ENCODE assay signal across 9 mouse cellular contexts in the genomic region with DNA sequence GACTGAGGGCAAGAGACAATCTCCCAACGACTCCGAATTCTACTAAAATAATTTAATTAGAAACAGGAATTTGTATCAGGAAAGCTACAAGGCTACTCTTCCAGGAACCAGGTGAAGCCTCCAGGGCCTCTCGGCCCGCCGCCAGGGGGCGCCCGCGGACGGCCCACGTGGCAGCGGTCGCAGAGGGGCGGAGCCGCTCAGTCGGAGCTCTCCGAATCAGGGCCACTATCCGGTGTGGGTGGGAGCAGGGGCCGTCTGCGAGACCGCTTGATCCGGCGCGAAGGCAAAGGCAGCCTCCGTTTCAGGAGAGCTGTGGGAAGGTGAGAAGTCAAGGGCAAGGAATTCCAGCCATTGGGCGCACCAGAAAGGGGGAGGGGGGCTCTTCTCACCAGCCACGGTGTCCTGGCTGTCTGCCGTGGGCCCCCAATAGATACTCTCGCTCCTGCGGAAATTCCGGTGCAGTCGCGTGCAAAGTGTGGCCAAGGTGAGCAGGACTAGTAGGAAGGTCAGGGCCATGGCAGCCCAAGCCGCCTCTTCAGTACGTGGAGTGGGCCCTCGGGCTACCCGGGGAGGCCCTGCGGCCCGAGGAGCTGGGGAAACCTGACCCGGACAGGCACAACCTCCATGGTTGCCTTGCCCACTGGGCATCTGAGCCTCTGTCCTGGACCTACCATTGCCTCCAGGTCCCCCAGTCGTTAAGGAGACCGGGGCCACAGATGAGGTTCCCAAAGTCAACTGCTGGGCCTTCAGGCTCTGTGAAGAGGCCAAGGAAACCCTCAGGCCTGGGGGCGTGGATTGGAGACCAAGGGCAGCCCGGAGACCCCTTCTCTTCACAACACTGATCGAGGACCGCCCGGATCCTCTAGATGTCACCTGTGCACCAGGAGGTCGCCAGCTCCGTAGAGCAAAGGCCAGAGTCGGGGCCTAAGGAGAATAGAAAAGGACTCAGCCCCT. TPM values are rescaled to one million over a fixed set of nuclear protein-coding genes. Genes with fewer than 3 reads are reported as not detected.
DNase-seq lines count a peak whose midpoint lies in the region; ATAC-seq and TF ChIP-seq lines count a peak whose summit lies in the region.
"Had no signal": no experiment of that assay in that cellular context is flagged by ENCODE, and none has a peak within 500 bp of the region (broad histone marks: within the 10 kb centered on the region; RNA-seq: fewer than 3 reads in every experiment).

No protein-coding gene starts in this region.

- H3K79me2 ChIP-seq in CH12.LX (replicated peaks; ENCODE audit: control insufficient read depth, extremely low read depth, insufficient read depth, poor library complexity, severe bottlenecking) = no peaks in the 10 kb centered on the region

- H3K4me2 ChIP-seq in CH12.LX (ENCODE audit: insufficient read depth, low read depth, poor library complexity, severe bottlenecking) = peak overlapping the region; percentile 81
- H3K4me2 ChIP-seq in heart, embryonic 13.5 days = peak overlapping the region; percentile 76
- H3K4me2 ChIP-seq in kidney, embryonic 16.5 days (replicated peaks; ENCODE audit: low read depth, low read length) = peak overlapping the region; percentile 84
- H3K4me2 ChIP-seq in neural tube, embryonic 15.5 days = peak overlapping the region; percentile 61

- peak overlapping the region; percentile 45; the same call in 1 of the 2 replicates for H3K9ac ChIP-seq in CH12.LX (ENCODE audit: insufficient read depth, low read depth)
- peak overlapping the region; percentile 81 for H3K9ac ChIP-seq in heart, embryonic 13.5 days
- peak overlapping the region; percentile 67 for H3K9ac ChIP-seq in kidney, embryonic 16.5 days (replicated peaks; ENCODE audit: low read length)
- peak overlapping the region; percentile 30 for H3K9ac ChIP-seq in neural tube, embryonic 15.5 days (replicated peaks)

- peak; percentile 88 to 98 for TF ChIP-seq CTCF in CH12.LX (conservative IDR thresholded peaks at IDR 0.05 in 1 of 2, IDR thresholded peaks at IDR 0.05 in 1 of 2; ENCODE audit: low read depth in 2 of 2, low read length in 2 of 2)
- TF ChIP-seq CTCF in lung, adult 2 months (IDR thresholded peaks at IDR 0.05; ENCODE audit: insufficient read depth, low read length) = peak; percentile 40

- in situ Hi-C loops in CH12.LX (cut with MboI; ENCODE audit: low pct_ligation_motif_present, low pct_unique_long_range_greater_than_20kb, low sequenced_read_pairs) = no loop called here

- 18% methylated on average over 49 of the region's 49 CpGs for WGBS in heart, embryonic 13.5 days
- 15% methylated on average over 49 of the region's 49 CpGs for WGBS in kidney, embryonic 16.5 days
- 23% methylated on average over 49 of the region's 49 CpGs for WGBS in lung, adult 2 months
- 21% methylated on average over 49 of the region's 49 CpGs for WGBS in neural tube, embryonic 15.5 days

- TF ChIP-seq POLR2A in CH12.LX (IDR thresholded peaks at IDR 0.05; ENCODE audit: low read depth, low read length) = peak; percentile 75
- no peak for TF ChIP-seq POLR2A in lung, adult 2 months (IDR thresholded peaks at IDR 0.05; ENCODE audit: borderline replicate concordance, extremely low read depth, low read depth, low read length)

- no peaks in the 10 kb centered on the region for H3K27me3 ChIP-seq in CH12.LX (replicated peaks)
- peaks cover 4% of the 10 kb centered on the region for H3K27me3 ChIP-seq in erythroblast, embryonic 14.5 days (ENCODE audit: control insufficient read depth)
- H3K27me3 ChIP-seq in heart, embryonic 13.5 days (replicated peaks) = no peaks in the 10 kb centered on the region
- no peaks in the 10 kb centered on the region for H3K27me3 ChIP-seq in kidney, embryonic 16.5 days (ENCODE audit: insufficient read depth, low read length)
- H3K27me3 ChIP-seq in neural tube, embryonic 15.5 days (replicated peaks) = no peaks in the 10 kb centered on the region; the same call in 1 of the 2 replicates

- no peaks in the 10 kb centered on the region for H3K9me3 ChIP-seq in CH12.LX (replicated peaks; ENCODE audit: low read length)
- no peaks in the 10 kb centered on the region for H3K9me3 ChIP-seq in erythroblast, embryonic 14.5 days (ENCODE audit: control insufficient read depth, low read length)
- no peaks in the 10 kb centered on the region for H3K9me3 ChIP-seq in heart, embryonic 13.5 days
- no peaks in the 10 kb centered on the region for H3K9me3 ChIP-seq in kidney, embryonic 16.5 days (ENCODE audit: low read length)
- H3K9me3 ChIP-seq in neural tube, embryonic 15.5 days (replicated peaks) = no peaks in the 10 kb centered on the region

- peak overlapping the region; percentile 25 to 55 (median 40) for H3K4me3 ChIP-seq in CH12.LX (replicated peaks in 1 of 3; ENCODE audit: low read depth in 2 of 3, low read length in 2 of 3, poor library complexity in 1 of 3)
- H3K4me3 ChIP-seq in erythroblast, embryonic 14.5 days (replicated peaks) = peak overlapping the region; percentile 45
- H3K4me3 ChIP-seq in heart, embryonic 13.5 days = peak overlapping the region; percentile 53
- peak overlapping the region; percentile 45 for H3K4me3 ChIP-seq in kidney, embryonic 16.5 days (ENCODE audit: low read length)
- peak overlapping the region; percentile 64 for H3K4me3 ChIP-seq in lung, adult 2 months (replicated peaks; ENCODE audit: extremely low read depth, low read depth, low read length)
- H3K4me3 ChIP-seq in neural tube, embryonic 15.5 days (replicated peaks) = peak overlapping the region; percentile 35

- H3K27ac ChIP-seq in CH12.LX (ENCODE audit: insufficient read depth, low read depth) = no peak overlapping the region
- H3K27ac ChIP-seq in heart, embryonic 13.5 days (replicated peaks) = peak overlapping the region; percentile 56
- H3K27ac ChIP-seq in kidney, embryonic 16.5 days (ENCODE audit: low read length) = peak overlapping the region; percentile 44; the same call in 1 of the 2 replicates
- no peak overlapping the region for H3K27ac ChIP-seq in neural tube, embryonic 15.5 days (replicated peaks)

- ATAC-seq in heart, embryonic 13.5 days (ENCODE audit: extremely low read depth, insufficient number of reproducible peaks, low FRiP score, low TSS enrichment) = peak; percentile 53; the same call in 1 of the 2 replicates
- ATAC-seq in kidney, embryonic 16.5 days (ENCODE audit: low FRiP score, low TSS enrichment) = peak; percentile 60
- ATAC-seq in neural tube, embryonic 15.5 days (ENCODE audit: low FRiP score) = peak; percentile 60

- TF ChIP-seq EP300 in CH12.LX (IDR thresholded peaks at IDR 0.05; ENCODE audit: low read length) = no peak

- peaks cover 43 to 73% of the 10 kb centered on the region in 2 experiments for H3K36me3 ChIP-seq in CH12.LX (replicated peaks in 1 of 2; ENCODE audit: control insufficient read depth in 1 of 2, insufficient read depth in 1 of 2, low read length in 1 of 2)
- peaks cover 44% of the 10 kb centered on the region for H3K36me3 ChIP-seq in erythroblast, embryonic 14.5 days (ENCODE audit: control insufficient read depth)
- peaks cover 67% of the 10 kb centered on the region for H3K36me3 ChIP-seq in heart, embryonic 13.5 days
- H3K36me3 ChIP-seq in kidney, embryonic 16.5 days (ENCODE audit: insufficient read depth, low read length) = peaks cover 36% of the 10 kb centered on the region
- H3K36me3 ChIP-seq in neural tube, embryonic 15.5 days = peaks cover 42% of the 10 kb centered on the region

- peak; percentile 70 for TF ChIP-seq RAD21 in CH12.LX (IDR thresholded peaks at IDR 0.05; ENCODE audit: low read depth, low read length)

- dilution Hi-C loops in CH12.LX (cut with MboI; ENCODE audit: extremely low pct_ligation_motif_present, extremely low pct_unique_long_range_greater_than_20kb, low sequenced_read_pairs) = no loop called here

- DNase-seq in CH12.LX (ENCODE audit: extremely low read depth) = peak; percentile 81
- DNase-seq in brain, adult 2 months (ENCODE audit: low read depth, low spot score) = peak; percentile 83
- DNase-seq in lung, adult 2 months = peak; percentile 80
- DNase-seq in testis, postnatal 14 days (ENCODE audit: low spot score) = peak; percentile 85

- H3K4me1 ChIP-seq in CH12.LX (ENCODE audit: control insufficient read depth in 1 of 2, insufficient read depth in 2 of 2) = peaks cover 10 to 30% of the 10 kb centered on the region in 2 experiments
- peaks cover 26% of the 10 kb centered on the region for H3K4me1 ChIP-seq in erythroblast, embryonic 14.5 days (ENCODE audit: control insufficient read depth)
- peaks cover 26% of the 10 kb centered on the region for H3K4me1 ChIP-seq in heart, embryonic 13.5 days
- peaks cover 24% of the 10 kb centered on the region for H3K4me1 ChIP-seq in kidney, embryonic 16.5 days (ENCODE audit: insufficient read depth, low read length)
- H3K4me1 ChIP-seq in lung, adult 2 months (ENCODE audit: control insufficient read depth, insufficient read depth, low read length) = peaks cover 17% of the 10 kb centered on the region
- peaks cover 18% of the 10 kb centered on the region for H3K4me1 ChIP-seq in neural tube, embryonic 15.5 days

RNA-seq across cellular contexts. Expression of a gene that starts 6.6 kb away (rescaled TPM):
- 0.38 and 0.63 TPM in 2 replicates for total RNA-seq in CH12.LX (2012; rRNA removed)
- total RNA-seq in CH12.LX (2014; rRNA removed) = 0.08 and 0.11 TPM in 2 replicates
- polyA plus RNA-seq in CH12.LX (2012; ENCODE audit: insufficient read length, low read depth) = 0.23 and 0.38 TPM in 2 replicates
- polyA plus RNA-seq in erythroblast, embryonic 14.5 days (2012) = 0.01 TPM in 2 replicates
- polyA plus RNA-seq in heart, embryonic 13.5 days (2015; fragmentation: Nextera tagmentation; extraction: Ambion mirVana) = 1.1 and 1.6 TPM in 2 replicates
- polyA plus RNA-seq in kidney, embryonic 16.5 days (2015; fragmentation: Nextera tagmentation; extraction: Ambion mirVana) = 2.0 and 2.2 TPM in 2 replicates
- polyA plus RNA-seq in lung, adult 2 months (2012; rRNA removed) = 3.8 and 5.9 TPM in 2 replicates
- polyA plus RNA-seq in neural tube, embryonic 15.5 days (2015; fragmentation: Nextera tagmentation; extraction: Ambion mirVana) = 2.1 and 3.4 TPM in 2 replicates

RNA-seq across cellular contexts. Expression of a gene that starts 7.4 kb away (rescaled TPM):
- total RNA-seq in CH12.LX (2012; rRNA removed) = 11.1 and 12.8 TPM in 2 replicates
- total RNA-seq in CH12.LX (2014; rRNA removed) = 6.4 and 6.7 TPM in 2 replicates
- polyA plus RNA-seq in CH12.LX (2012; ENCODE audit: insufficient read length, low read depth) = 12.6 and 14.9 TPM in 2 replicates
- polyA plus RNA-seq in erythroblast, embryonic 14.5 days (2012) = 1.3 and 2.4 TPM in 2 replicates
- 23.5 and 27.7 TPM in 2 replicates for polyA plus RNA-seq in heart, embryonic 13.5 days (2015; fragmentation: Nextera tagmentation; extraction: Ambion mirVana)
- 34.1 and 36.1 TPM in 2 replicates for polyA plus RNA-seq in kidney, embryonic 16.5 days (2015; fragmentation: Nextera tagmentation; extraction: Ambion mirVana)
- polyA plus RNA-seq in lung, adult 2 months (2012; rRNA removed) = 31.8 and 41.5 TPM in 2 replicates
- polyA plus RNA-seq in neural tube, embryonic 15.5 days (2015; fragmentation: Nextera tagmentation; extraction: Ambion mirVana) = 15.3 and 20.3 TPM in 2 replicates

RNA-seq across cellular contexts. Expression of a gene that starts 10.7 kb away (rescaled TPM):
- 0.13 TPM in 1 of 2 replicates, not detected in the other for total RNA-seq in CH12.LX (2012; rRNA removed)
- total RNA-seq in CH12.LX (2014; rRNA removed) = 0.30 TPM in 1 of 2 replicates, not detected in the other
- polyA plus RNA-seq in CH12.LX (2012; ENCODE audit: insufficient read length, low read depth) = 0.17 and 0.53 TPM in 2 replicates
- polyA plus RNA-seq in erythroblast, embryonic 14.5 days (2012) = not detected in 2 replicates
- 0.11 TPM in 1 of 2 replicates, not detected in the other for polyA plus RNA-seq in heart, embryonic 13.5 days (2015; fragmentation: Nextera tagmentation; extraction: Ambion mirVana)
- polyA plus RNA-seq in kidney, embryonic 16.5 days (2015; fragmentation: Nextera tagmentation; extraction: Ambion mirVana) = not detected in 2 replicates
- polyA plus RNA-seq in lung, adult 2 months (2012; rRNA removed) = 0.08 TPM in 1 of 2 replicates, not detected in the other
- 0.15 and 0.40 TPM in 2 replicates for polyA plus RNA-seq in neural tube, embryonic 15.5 days (2015; fragmentation: Nextera tagmentation; extraction: Ambion mirVana)
- polyA plus RNA-seq: gonadal fat pad, adult 2 months had no signal

RNA-seq across cellular contexts. Expression of a gene that starts 15.0 kb away (rescaled TPM):
- total RNA-seq in CH12.LX (2012; rRNA removed) = 28.9 and 30.8 TPM in 2 replicates
- 8.0 and 8.8 TPM in 2 replicates for total RNA-seq in CH12.LX (2014; rRNA removed)
- polyA plus RNA-seq in CH12.LX (2012; ENCODE audit: insufficient read length, low read depth) = 53.3 and 57.8 TPM in 2 replicates
- polyA plus RNA-seq in erythroblast, embryonic 14.5 days (2012) = 4.5 and 4.9 TPM in 2 replicates
- 7.8 and 7.9 TPM in 2 replicates for polyA plus RNA-seq in heart, embryonic 13.5 days (2015; fragmentation: Nextera tagmentation; extraction: Ambion mirVana)
- polyA plus RNA-seq in kidney, embryonic 16.5 days (2015; fragmentation: Nextera tagmentation; extraction: Ambion mirVana) = 9.7 and 13.0 TPM in 2 replicates
- polyA plus RNA-seq in lung, adult 2 months (2012; rRNA removed) = 112 TPM in 2 replicates
- 13.9 and 14.0 TPM in 2 replicates for polyA plus RNA-seq in neural tube, embryonic 15.5 days (2015; fragmentation: Nextera tagmentation; extraction: Ambion mirVana)

RNA-seq across cellular contexts. Expression of a gene that starts 18.9 kb away (rescaled TPM):
- total RNA-seq in CH12.LX (2012; rRNA removed) (1.7 and 1.9 TPM in 2 replicates), CH12.LX (2014; rRNA removed) (0.53 and 0.55 TPM in 2 replicates)
- polyA plus RNA-seq in CH12.LX (2012; ENCODE audit: insufficient read length, low read depth) = 2.7 and 2.8 TPM in 2 replicates
- polyA plus RNA-seq in erythroblast, embryonic 14.5 days (2012) = 0.09 and 0.19 TPM in 2 replicates
- polyA plus RNA-seq in heart, embryonic 13.5 days (2015; fragmentation: Nextera tagmentation; extraction: Ambion mirVana) = 2.6 and 3.3 TPM in 2 replicates
- polyA plus RNA-seq in kidney, embryonic 16.5 days (2015; fragmentation: Nextera tagmentation; extraction: Ambion mirVana) = 3.5 and 4.0 TPM in 2 replicates
- 21.8 and 22.4 TPM in 2 replicates for polyA plus RNA-seq in lung, adult 2 months (2012; rRNA removed)
- 31.5 and 41.3 TPM in 2 replicates for polyA plus RNA-seq in neural tube, embryonic 15.5 days (2015; fragmentation: Nextera tagmentation; extraction: Ambion mirVana)

Comparison
In these comparisons a context has a peak if more than half of its experiments do, and no peak if none do; other contexts are left out.
1. H3K27ac ChIP-seq: peak in heart, embryonic 13.5 days (single experiment) and kidney, embryonic 16.5 days (single experiment); none in CH12.LX (single experiment) and neural tube, embryonic 15.5 days (single experiment).
2. H3K9ac ChIP-seq: peak in every context shown above with its lines; median percentile 81 in heart, embryonic 13.5 days; 67 in kidney, embryonic 16.5 days; 45 in CH12.LX; 30 in neural tube, embryonic 15.5 days.
3. Peak in every context shown above with its lines, with median percentiles within 50 percentile points of each other: DNase-seq, H3K4me2 ChIP-seq, H3K4me3 ChIP-seq and ATAC-seq.